Mouse (Mus musculus): ENCODE data around the gene Szrd1.
"Not testable (repeated sequence)": the region's sequence is repeated elsewhere in the genome, so short reads cannot be mapped to it uniquely, and the experiment has no call there.

The Szrd1 gene

GRCm38 (mm10) chr4:141159093-141159492, 19.5 kb upstream of the Szrd1 start:
- H3K36me3 ChIP-seq (ENCODE audit: insufficient read depth, low read length): peaks cover 45% of the 10 kb centered on the region
- no peak for TF ChIP-seq CTCF (conservative IDR thresholded peaks at IDR 0.05; ENCODE audit: low read length)
- TF ChIP-seq POU5F1 (IDR thresholded peaks at IDR 0.05; ENCODE audit: borderline replicate concordance, low read length): no peak
- TF ChIP-seq NANOG (IDR thresholded peaks at IDR 0.05; ENCODE audit: borderline replicate concordance, low read length): no peak
- H3K4me3 ChIP-seq (replicated peaks; ENCODE audit: low read length): peak overlapping the region; percentile 35; the same call in 1 of the 2 replicates
- no peaks in the 10 kb centered on the region for H3K9me3 ChIP-seq (ENCODE audit: low read length)
- H3K27me3 ChIP-seq (ENCODE audit: insufficient read depth, low read length): no peaks in the 10 kb centered on the region
- H3K4me1 ChIP-seq (replicated peaks; ENCODE audit: low read depth, low read length): peaks cover 96% of the 10 kb centered on the region

- Histone ChIP-seq H3K27me3 (ENCODE audit: insufficient read depth, low read length) (no peaks in the 10 kb centered on the region), H3K9me3 (ENCODE audit: low read length) (no peaks in the 10 kb centered on the region), H3K4me1 (replicated peaks; ENCODE audit: low read depth, low read length) (peaks cover 97% of the 10 kb centered on the region), H3K36me3 (ENCODE audit: insufficient read depth, low read length) (peaks cover 45% of the 10 kb centered on the region), H3K4me3 (replicated peaks; ENCODE audit: low read length) (peak overlapping the region; percentile 35; the same call in 1 of the 2 replicates)
- no peak for TF ChIP-seq CTCF (conservative IDR thresholded peaks at IDR 0.05; ENCODE audit: low read length)
These were observed 19.0 kb upstream of the Szrd1 start for GRCm38 (mm10) chr4:141158609-141159008.

- Histone ChIP-seq H3K36me3 (ENCODE audit: insufficient read depth, low read length) (peaks cover 40% of the 10 kb centered on the region), H3K4me3 (replicated peaks; ENCODE audit: low read length) (no peak overlapping the region), H3K4me1 (replicated peaks; ENCODE audit: low read depth, low read length) (peaks cover 93% of the 10 kb centered on the region), H3K9me3 (ENCODE audit: low read length) (no peaks in the 10 kb centered on the region), H3K27me3 (ENCODE audit: insufficient read depth, low read length) (no peaks in the 10 kb centered on the region)
- no peak for TF ChIP-seq NANOG (IDR thresholded peaks at IDR 0.05; ENCODE audit: borderline replicate concordance, low read length)
- TF ChIP-seq CTCF (conservative IDR thresholded peaks at IDR 0.05; ENCODE audit: low read length): no peak
- TF ChIP-seq POU5F1 (IDR thresholded peaks at IDR 0.05; ENCODE audit: borderline replicate concordance, low read length): no peak
These were observed 17.9 kb upstream of the Szrd1 start for GRCm38 (mm10) chr4:141157485-141157884.

- Histone ChIP-seq H3K27me3 (ENCODE audit: insufficient read depth, low read length) (no peaks in the 10 kb centered on the region), H3K36me3 (ENCODE audit: insufficient read depth, low read length) (peaks cover 16% of the 10 kb centered on the region), H3K4me1 (replicated peaks; ENCODE audit: low read depth, low read length) (peaks cover 58% of the 10 kb centered on the region), H3K4me3 (replicated peaks; ENCODE audit: low read length) (peak overlapping the region; percentile 99), H3K9me3 (ENCODE audit: low read length) (no peaks in the 10 kb centered on the region)
- TF ChIP-seq CTCF (conservative IDR thresholded peaks at IDR 0.05; ENCODE audit: low read length) (no peak), NANOG (IDR thresholded peaks at IDR 0.05; ENCODE audit: borderline replicate concordance, low read length) (no peak), POU5F1 (IDR thresholded peaks at IDR 0.05; ENCODE audit: borderline replicate concordance, low read length) (no peak)
These were observed 9.5 kb upstream of the Szrd1 start for GRCm38 (mm10) chr4:141149116-141149515.

GRCm38 (mm10) chr4:141148009-141148801, 8.6 kb upstream of the Szrd1 start:
- Histone ChIP-seq H3K27me3 (ENCODE audit: insufficient read depth, low read length) (no peaks in the 10 kb centered on the region), H3K9me3 (ENCODE audit: low read length) (no peaks in the 10 kb centered on the region), H3K36me3 (ENCODE audit: insufficient read depth, low read length) (peaks cover 16% of the 10 kb centered on the region), H3K4me3 (replicated peaks; ENCODE audit: low read length) (peak overlapping the region; percentile 99), H3K4me1 (replicated peaks; ENCODE audit: low read depth, low read length) (peaks cover 52% of the 10 kb centered on the region)
- TF ChIP-seq CTCF (conservative IDR thresholded peaks at IDR 0.05; ENCODE audit: low read length): no peak
- no peak for TF ChIP-seq NANOG (IDR thresholded peaks at IDR 0.05; ENCODE audit: borderline replicate concordance, low read length)
- TF ChIP-seq POU5F1 (IDR thresholded peaks at IDR 0.05; ENCODE audit: borderline replicate concordance, low read length): no peak

- Histone ChIP-seq H3K9me3 (ENCODE audit: low read length) (no peaks in the 10 kb centered on the region), H3K4me1 (replicated peaks; ENCODE audit: low read depth, low read length) (peaks cover 52% of the 10 kb centered on the region), H3K27me3 (ENCODE audit: insufficient read depth, low read length) (no peaks in the 10 kb centered on the region), H3K4me3 (replicated peaks; ENCODE audit: low read length) (peak within 1 kb of the TSS; percentile 99), H3K36me3 (ENCODE audit: insufficient read depth, low read length) (peaks cover 11% of the 10 kb centered on the region)
- no peak for TF ChIP-seq NANOG (IDR thresholded peaks at IDR 0.05; ENCODE audit: borderline replicate concordance, low read length)
- TF ChIP-seq POU5F1 (IDR thresholded peaks at IDR 0.05; ENCODE audit: borderline replicate concordance, low read length): no peak
- no peak for TF ChIP-seq CTCF (conservative IDR thresholded peaks at IDR 0.05; ENCODE audit: low read length)
These were observed 7.8 kb upstream of the Szrd1 start, which contains the start of gene Fbxo42 for GRCm38 (mm10) chr4:141147112-141148008. TSS of gene Fbxo42 (plus strand) at chr4:141147913.

GRCm38 (mm10) chr4:141146491-141147033, 7.0 kb upstream of the Szrd1 start:
- Histone ChIP-seq H3K27me3 (ENCODE audit: insufficient read depth, low read length) (no peaks in the 10 kb centered on the region), H3K36me3 (ENCODE audit: insufficient read depth, low read length) (peaks cover 5% of the 10 kb centered on the region; the same call in 1 of the 2 replicates), H3K4me3 (replicated peaks; ENCODE audit: low read length) (peak overlapping the region; percentile 99), H3K9me3 (ENCODE audit: low read length) (no peaks in the 10 kb centered on the region), H3K4me1 (replicated peaks; ENCODE audit: low read depth, low read length) (peaks cover 49% of the 10 kb centered on the region)
- TF ChIP-seq NANOG (IDR thresholded peaks at IDR 0.05; ENCODE audit: borderline replicate concordance, low read length) (no peak), CTCF (conservative IDR thresholded peaks at IDR 0.05; ENCODE audit: low read length) (no peak; the same call in 1 of the 2 replicates), POU5F1 (IDR thresholded peaks at IDR 0.05; ENCODE audit: borderline replicate concordance, low read length) (no peak)

GRCm38 (mm10) chr4:141145124-141145523, 5.5 kb upstream of the Szrd1 start:
- not testable (repeated sequence) for H3K9me3 ChIP-seq (ENCODE audit: low read length); H3K27me3 ChIP-seq (ENCODE audit: insufficient read depth, low read length); H3K36me3 ChIP-seq (ENCODE audit: insufficient read depth, low read length); H3K4me3 ChIP-seq (replicated peaks; ENCODE audit: low read length)
- peaks cover 48% of the 10 kb centered on the region for H3K4me1 ChIP-seq (replicated peaks; ENCODE audit: low read depth, low read length)

Data from E14TG2a.4 (cell line).